Comparison of ENCODE assay signal across 15 mouse cellular contexts in the genomic region with DNA sequence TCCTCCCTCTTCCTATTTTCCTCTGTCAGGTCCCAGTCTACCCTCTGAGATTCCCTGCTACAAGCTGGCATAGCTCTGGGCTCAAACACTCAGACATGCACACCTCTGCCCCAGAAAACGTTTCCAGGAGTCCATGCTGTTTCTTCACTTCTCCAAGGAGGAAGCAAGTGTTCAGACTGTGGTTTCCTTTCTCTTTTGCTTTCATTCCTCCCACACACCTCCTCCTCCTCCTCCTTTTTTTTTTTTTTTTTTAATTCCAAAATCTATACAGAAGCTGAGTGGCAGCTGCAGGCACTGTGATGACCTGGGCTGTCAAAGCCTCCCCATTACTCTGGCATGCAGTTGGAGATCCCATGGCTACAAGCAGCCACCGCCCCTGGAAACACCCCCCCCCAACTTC. TPM values are rescaled to one million over a fixed set of nuclear protein-coding genes. Genes with fewer than 3 reads are reported as not detected.
A peak's percentile ranks its signal among the peaks of the same experiment; 100 is the strongest.
DNase-seq lines count a peak whose midpoint lies in the region; ATAC-seq and TF ChIP-seq lines count a peak whose summit lies in the region.
"Had no signal": no experiment of that assay in that cellular context is flagged by ENCODE, and none has a peak within 500 bp of the region (broad histone marks: within the 10 kb centered on the region; RNA-seq: fewer than 3 reads in every experiment).

No protein-coding gene starts in this region.

- no peak overlapping the region for H3K27ac ChIP-seq in heart, embryonic 11.5 days (ENCODE audit: low read depth, low read length)
- H3K27ac ChIP-seq in heart, adult 2 months: no peak overlapping the region
- no peak overlapping the region for H3K27ac ChIP-seq in lung, embryonic 16.5 days (ENCODE audit: low read length)
- H3K27ac ChIP-seq in intestine, postnatal 0 days (ENCODE audit: low read depth, low read length): 0 out of 2 replicates have a peak overlapping the region, but pooled peaks have one; percentile 97
- H3K27ac ChIP-seq in stomach, embryonic 16.5 days (ENCODE audit: low read length): no peak overlapping the region
- H3K27ac ChIP-seq: neural tube, embryonic 13.5 days had no signal

- H3K36me3 ChIP-seq in heart, embryonic 11.5 days (ENCODE audit: control insufficient read depth, insufficient read depth, low read length): peaks cover 3% of the 10 kb centered on the region; the same call in 1 of the 2 replicates
- no peaks in the 10 kb centered on the region for H3K36me3 ChIP-seq in heart, adult 2 months (ENCODE audit: control insufficient read depth, insufficient read depth, low read length)
- H3K36me3 ChIP-seq in lung, embryonic 16.5 days (ENCODE audit: control insufficient read depth, insufficient read depth, low read length): no peaks in the 10 kb centered on the region
- H3K36me3 ChIP-seq in intestine, postnatal 0 days (ENCODE audit: control insufficient read depth, insufficient read depth): no peaks in the 10 kb centered on the region
- no peaks in the 10 kb centered on the region for H3K36me3 ChIP-seq in stomach, embryonic 16.5 days (ENCODE audit: control insufficient read depth, insufficient read depth, low read length)

- H3K79me2 ChIP-seq in heart, adult 2 months (replicated peaks; ENCODE audit: control insufficient read depth, insufficient read depth, low read length): no peaks in the 10 kb centered on the region

- intact Hi-C loops in heart, adult 2 months (cut with DNase I): loop anchor here (5.0 kb wide), 1 partner anchor 63 kb away; a partner anchor contains a TSS

- peaks cover 33% of the 10 kb centered on the region for H3K4me1 ChIP-seq in heart, embryonic 11.5 days (ENCODE audit: control insufficient read depth, insufficient read depth, low read length)
- H3K4me1 ChIP-seq in heart, adult 2 months (ENCODE audit: control insufficient read depth, insufficient read depth, low read length): peaks cover 3% of the 10 kb centered on the region
- H3K4me1 ChIP-seq in lung, embryonic 16.5 days (replicated peaks; ENCODE audit: control insufficient read depth, insufficient read depth, low read length): peaks cover 22% of the 10 kb centered on the region
- peaks cover 5% of the 10 kb centered on the region; the same call in 1 of the 2 replicates for H3K4me1 ChIP-seq in intestine, postnatal 0 days (replicated peaks; ENCODE audit: control insufficient read depth, insufficient read depth, low read length)
- H3K4me1 ChIP-seq in stomach, embryonic 16.5 days (ENCODE audit: control insufficient read depth, insufficient read depth, low read length): peaks cover 21% of the 10 kb centered on the region

- ATAC-seq in heart, embryonic 11.5 days (replicated peaks; ENCODE audit: insufficient number of reproducible peaks, low FRiP score, low TSS enrichment): no peak
- ATAC-seq in lung, embryonic 16.5 days (ENCODE audit: low read depth): no peak
- no peak for ATAC-seq in intestine, postnatal 0 days
- ATAC-seq in stomach, embryonic 16.5 days (ENCODE audit: insufficient read depth, low FRiP score): no peak
- ATAC-seq: midbrain, embryonic 16.5 days had no signal

- TF ChIP-seq CTCF in heart, adult 2 months (IDR thresholded peaks at IDR 0.05): no peak
- no peak for TF ChIP-seq CTCF in intestine, postnatal 0 days (IDR thresholded peaks at IDR 0.05; ENCODE audit: low read depth)

- H3K9ac ChIP-seq in heart, embryonic 11.5 days (ENCODE audit: low read depth, low read length): no peak overlapping the region
- H3K9ac ChIP-seq in heart, adult 2 months (ENCODE audit: low read depth, low read length): no peak overlapping the region
- no peak overlapping the region for H3K9ac ChIP-seq in lung, embryonic 16.5 days (ENCODE audit: low read length)
- H3K9ac ChIP-seq in intestine, postnatal 0 days (ENCODE audit: low read depth, low read length): no peak overlapping the region
- H3K9ac ChIP-seq in stomach, embryonic 16.5 days (ENCODE audit: low read length): no peak overlapping the region
- H3K9ac ChIP-seq: neural tube, embryonic 13.5 days had no signal

- no peak for TF ChIP-seq EP300 in heart, adult 2 months (IDR thresholded peaks at IDR 0.05; ENCODE audit: insufficient read depth, low read depth, low read length)

- 16% methylated on average over 2 of the region's 2 CpGs for WGBS in heart, embryonic 11.5 days (ENCODE audit: insufficient replicate concordance)
- 58% methylated on average over 2 of the region's 2 CpGs for WGBS in heart, adult 2 months
- WGBS in lung, embryonic 16.5 days: 8% methylated on average over 2 of the region's 2 CpGs
- 26% methylated on average over 2 of the region's 2 CpGs for WGBS in intestine, postnatal 0 days
- WGBS in stomach, embryonic 16.5 days: 27% methylated on average over 2 of the region's 2 CpGs

- H3K4me2 ChIP-seq in heart, embryonic 11.5 days: peak overlapping the region; percentile 100
- peak overlapping the region; percentile 99 for H3K4me2 ChIP-seq in lung, embryonic 16.5 days (ENCODE audit: low read depth, low read length)
- peak overlapping the region; percentile 27; the same call in 1 of the 2 replicates for H3K4me2 ChIP-seq in intestine, postnatal 0 days (replicated peaks; ENCODE audit: low read depth)
- peak overlapping the region; percentile 100; the same call in 1 of the 2 replicates for H3K4me2 ChIP-seq in stomach, embryonic 16.5 days (ENCODE audit: low read depth, low read length)

- peaks cover 31% of the 10 kb centered on the region for H3K27me3 ChIP-seq in heart, embryonic 11.5 days (ENCODE audit: control insufficient read depth, insufficient read depth, low read length)
- peaks cover 16% of the 10 kb centered on the region for H3K27me3 ChIP-seq in heart, adult 2 months (ENCODE audit: control insufficient read depth, insufficient read depth, low read length)
- peaks cover 19% of the 10 kb centered on the region for H3K27me3 ChIP-seq in lung, embryonic 16.5 days (ENCODE audit: control insufficient read depth, insufficient read depth, low read depth, low read length)
- no peaks in the 10 kb centered on the region for H3K27me3 ChIP-seq in intestine, postnatal 0 days (replicated peaks; ENCODE audit: control insufficient read depth, insufficient read depth, low read length)
- peaks cover 19% of the 10 kb centered on the region for H3K27me3 ChIP-seq in stomach, embryonic 16.5 days (ENCODE audit: control insufficient read depth, insufficient read depth, low read length)

- no peak for DNase-seq in heart, adult 2 months
- no peak for DNase-seq in lung, adult 18-20 months
- no peak for DNase-seq in spleen, postnatal 14 days (ENCODE audit: low spot score in 2 of 2)
- DNase-seq in cerebellum, adult 9-11 months: no peak
- DNase-seq: cerebellum, adult 8-10 months; kidney, adult 9 months; lung, postnatal 14 days had no signal

- no peaks in the 10 kb centered on the region for H3K9me3 ChIP-seq in heart, embryonic 11.5 days (replicated peaks; ENCODE audit: control insufficient read depth, low read length)
- no peaks in the 10 kb centered on the region for H3K9me3 ChIP-seq in lung, embryonic 16.5 days (ENCODE audit: control insufficient read depth, low read length)
- no peaks in the 10 kb centered on the region for H3K9me3 ChIP-seq in intestine, postnatal 0 days (ENCODE audit: control insufficient read depth)
- no peaks in the 10 kb centered on the region for H3K9me3 ChIP-seq in stomach, embryonic 16.5 days (replicated peaks; ENCODE audit: control insufficient read depth, low read length)
- H3K9me3 ChIP-seq: embryonic facial prominence, embryonic 10.5 days; neural tube, embryonic 13.5 days had no signal

- TF ChIP-seq POLR2A in heart, adult 2 months (IDR thresholded peaks at IDR 0.05; ENCODE audit: insufficient read depth, low read depth, low read length): no peak

- H3K4me3 ChIP-seq in heart, embryonic 11.5 days (ENCODE audit: low read depth, low read length): no peak overlapping the region
- H3K4me3 ChIP-seq in heart, adult 2 months: no peak overlapping the region
- no peak overlapping the region for H3K4me3 ChIP-seq in lung, embryonic 16.5 days (ENCODE audit: low read length)
- no peak overlapping the region for H3K4me3 ChIP-seq in intestine, postnatal 0 days (ENCODE audit: low read depth, low read length)
- no peak overlapping the region for H3K4me3 ChIP-seq in stomach, embryonic 16.5 days (replicated peaks; ENCODE audit: low read length)

RNA-seq across cellular contexts. Expression of a gene that starts 1.6 kb away (rescaled TPM):
- polyA plus RNA-seq in heart, embryonic 11.5 days (2014; fragmentation: Nextera tagmentation; extraction: Ambion mirVana): 1.9 and 2.2 TPM in 2 replicates
- total RNA-seq in heart, adult 2 months (2021): under 1 TPM; 0.52 to 0.59 TPM
- polyA plus RNA-seq in heart, adult 2 months (2012; rRNA removed): 0.44 and 1.3 TPM in 2 replicates
- 3.0 and 3.6 TPM in 2 replicates for polyA plus RNA-seq in lung, embryonic 16.5 days (2015; fragmentation: Nextera tagmentation; extraction: Ambion mirVana)
- polyA plus RNA-seq in intestine, postnatal 0 days (2015; fragmentation: Nextera tagmentation; extraction: Ambion mirVana): 5.3 and 6.2 TPM in 2 replicates
- polyA plus RNA-seq in stomach, embryonic 16.5 days (2015; fragmentation: Nextera tagmentation; extraction: Ambion mirVana): 7.5 and 7.6 TPM in 2 replicates

RNA-seq across cellular contexts. Expression of a gene that starts 19.7 kb away (rescaled TPM):
- 0.07 TPM in 1 of 2 replicates, not detected in the other for polyA plus RNA-seq in heart, embryonic 11.5 days (2014; fragmentation: Nextera tagmentation; extraction: Ambion mirVana)
- total RNA-seq in heart, adult 2 months (2021): not detected
- 0.09 and 0.39 TPM in 2 replicates for polyA plus RNA-seq in heart, adult 2 months (2012; rRNA removed)
- 1.3 and 1.5 TPM in 2 replicates for polyA plus RNA-seq in lung, embryonic 16.5 days (2015; fragmentation: Nextera tagmentation; extraction: Ambion mirVana)
- polyA plus RNA-seq in intestine, postnatal 0 days (2015; fragmentation: Nextera tagmentation; extraction: Ambion mirVana): 1.5 and 1.6 TPM in 2 replicates
- 1.7 and 2.1 TPM in 2 replicates for polyA plus RNA-seq in stomach, embryonic 16.5 days (2015; fragmentation: Nextera tagmentation; extraction: Ambion mirVana)
- total RNA-seq: hematopoietic stem cell, adult 5-6 weeks had no signal
- polyA plus RNA-seq: embryonic facial prominence, embryonic 10.5 days had no signal

RNA-seq across cellular contexts. Expression of a gene that starts 46.8 kb away (rescaled TPM):
- 16.2 and 17.4 TPM in 2 replicates for polyA plus RNA-seq in heart, embryonic 11.5 days (2014; fragmentation: Nextera tagmentation; extraction: Ambion mirVana)
- total RNA-seq in heart, adult 2 months (2021): 10 to 100 TPM; 12.2 to 13.3 TPM
- 10.5 and 12.1 TPM in 2 replicates for polyA plus RNA-seq in heart, adult 2 months (2012; rRNA removed)
- 28.2 and 31.3 TPM in 2 replicates for polyA plus RNA-seq in lung, embryonic 16.5 days (2015; fragmentation: Nextera tagmentation; extraction: Ambion mirVana)
- 8.2 and 10.7 TPM in 2 replicates for polyA plus RNA-seq in intestine, postnatal 0 days (2015; fragmentation: Nextera tagmentation; extraction: Ambion mirVana)
- 26.1 and 26.7 TPM in 2 replicates for polyA plus RNA-seq in stomach, embryonic 16.5 days (2015; fragmentation: Nextera tagmentation; extraction: Ambion mirVana)

RNA-seq across cellular contexts. Expression of a gene that starts 57.0 kb away (rescaled TPM):
- 7.3 and 8.4 TPM in 2 replicates for polyA plus RNA-seq in heart, embryonic 11.5 days (2014; fragmentation: Nextera tagmentation; extraction: Ambion mirVana)
- total RNA-seq in heart, adult 2 months (2021): 1 to 10 TPM; 1.2 to 1.5 TPM
- 1.6 and 2.7 TPM in 2 replicates for polyA plus RNA-seq in heart, adult 2 months (2012; rRNA removed)
- polyA plus RNA-seq in lung, embryonic 16.5 days (2015; fragmentation: Nextera tagmentation; extraction: Ambion mirVana): 17.0 and 20.1 TPM in 2 replicates
- polyA plus RNA-seq in intestine, postnatal 0 days (2015; fragmentation: Nextera tagmentation; extraction: Ambion mirVana): 4.5 and 5.6 TPM in 2 replicates
- 26.7 and 31.1 TPM in 2 replicates for polyA plus RNA-seq in stomach, embryonic 16.5 days (2015; fragmentation: Nextera tagmentation; extraction: Ambion mirVana)

Comparison
In these comparisons a context has a peak if more than half of its experiments do, and no peak if none do; other contexts are left out.
1. H3K4me2 ChIP-seq: peak in every context shown above with its lines; median percentile 100 in heart, embryonic 11.5 days; 100 in stomach, embryonic 16.5 days; 99 in lung, embryonic 16.5 days; 27 in intestine, postnatal 0 days.